Mouse (Mus musculus): Measurements from ENCODE around the gene Tnr. TPM values are rescaled to one million over a fixed set of nuclear protein-coding genes. Genes with fewer than 3 reads are reported as not detected.

Tnr gene
- polyA plus RNA-seq, 1 experiment from 2014 or later = not detected

DNA sequence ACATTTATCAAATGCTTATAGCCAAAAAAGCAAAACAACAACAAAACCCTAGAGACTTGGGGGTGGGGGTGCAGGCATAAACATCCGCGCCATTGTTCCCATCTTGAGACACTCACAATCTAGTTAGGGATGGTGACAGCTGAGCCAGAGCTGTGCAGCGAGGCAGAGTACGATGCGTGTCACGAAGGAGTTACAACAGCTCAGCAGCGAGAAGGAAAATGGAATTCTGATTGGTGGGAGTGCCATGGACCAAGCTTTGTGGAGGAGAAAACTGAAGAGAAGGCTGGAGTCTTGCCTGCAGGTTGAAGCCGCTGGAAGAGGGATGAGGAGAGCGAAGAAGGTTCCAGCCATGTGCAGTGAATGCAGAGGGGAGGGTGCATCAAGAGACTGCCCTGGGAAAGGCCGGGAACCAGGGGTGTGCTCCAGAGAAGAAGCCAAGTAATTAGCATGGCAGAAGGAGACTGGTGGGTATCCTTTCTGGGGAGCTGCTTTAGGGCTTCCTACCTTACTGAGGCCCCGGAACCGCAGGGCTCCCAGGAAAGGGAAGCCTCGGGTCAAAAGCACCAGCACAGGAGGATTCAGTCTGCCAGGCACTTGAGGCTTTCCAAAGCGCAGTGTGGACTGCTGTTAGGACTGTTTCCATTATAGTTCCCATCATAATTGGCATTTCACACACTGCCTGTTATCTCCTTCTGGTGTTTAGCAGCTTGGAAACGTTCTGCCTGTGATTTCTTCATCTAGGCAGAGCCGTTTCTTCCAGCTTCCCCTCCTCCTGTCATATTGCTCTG lies 91.3 kb downstream of the Tnr start:
- no peaks in the 10 kb centered on the region for H3K27me3 ChIP-seq (ENCODE audit: low read depth, poor library complexity, severe bottlenecking)
- H3K9me3 ChIP-seq (replicated peaks) = no peaks in the 10 kb centered on the region
- H3K4me3 ChIP-seq = no peak overlapping the region
- no peak overlapping the region for H3K27ac ChIP-seq
- H3K4me1 ChIP-seq = no peaks in the 10 kb centered on the region
- H3K36me3 ChIP-seq = no peaks in the 10 kb centered on the region
- WGBS = 71% methylated on average over 16 of the region's 16 CpGs
- no peak for DNase-seq (ENCODE audit: low spot score)

DNA sequence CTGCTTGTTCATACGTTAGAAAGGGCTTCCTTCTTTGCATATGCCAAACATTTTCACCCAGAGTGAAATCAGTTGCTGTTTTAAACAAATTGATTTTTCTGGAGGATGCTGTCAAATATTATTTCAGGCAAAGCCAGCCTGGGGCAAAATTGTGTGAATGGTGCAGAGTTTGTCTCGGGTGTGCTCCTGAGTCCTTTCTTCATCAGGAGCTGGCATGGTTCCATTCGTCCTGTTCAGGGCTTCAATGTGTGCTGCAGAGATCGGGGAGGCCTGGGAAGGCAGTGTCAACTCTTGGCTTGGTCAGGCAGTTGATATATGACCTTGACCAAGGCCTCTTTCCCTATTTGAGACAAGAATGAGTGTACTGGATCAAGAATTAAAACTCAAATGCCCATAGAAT lies 92.1 kb downstream of the Tnr start:
- H3K4me3 ChIP-seq = no peak overlapping the region
- 87% methylated on average over 4 of the region's 4 CpGs for WGBS
- no peaks in the 10 kb centered on the region for H3K4me1 ChIP-seq
- DNase-seq (ENCODE audit: low spot score) = no peak
- H3K9me3 ChIP-seq (replicated peaks) = no peaks in the 10 kb centered on the region
- no peaks in the 10 kb centered on the region for H3K27me3 ChIP-seq (ENCODE audit: low read depth, poor library complexity, severe bottlenecking)
- H3K27ac ChIP-seq = no peak overlapping the region
- H3K36me3 ChIP-seq = no peaks in the 10 kb centered on the region

GRCm38 (mm10) chr1:159619205-159619604 lies 95.6 kb downstream of the Tnr start:
- Histone ChIP-seq H3K27me3 (ENCODE audit: low read depth, poor library complexity, severe bottlenecking) (no peaks in the 10 kb centered on the region), H3K9me3 (replicated peaks) (no peaks in the 10 kb centered on the region), H3K36me3 (no peaks in the 10 kb centered on the region), H3K4me1 (no peaks in the 10 kb centered on the region), H3K27ac (no peak overlapping the region), H3K4me3 (no peak overlapping the region)
- WGBS = 85% methylated on average over 2 of the region's 2 CpGs
- DNase-seq (ENCODE audit: low spot score) = no peak

- Histone ChIP-seq H3K27me3 (ENCODE audit: low read depth, poor library complexity, severe bottlenecking) (no peaks in the 10 kb centered on the region), H3K4me3 (no peak overlapping the region), H3K27ac (no peak overlapping the region), H3K36me3 (no peaks in the 10 kb centered on the region), H3K9me3 (replicated peaks) (no peaks in the 10 kb centered on the region), H3K4me1 (no peaks in the 10 kb centered on the region)
- no peak for DNase-seq (ENCODE audit: low spot score)
- 60% methylated on average over 1 of the region's 1 CpGs for WGBS
These were observed 97.8 kb downstream of the Tnr start for GRCm38 (mm10) chr1:159621321-159621720.

GRCm38 (mm10) chr1:159629119-159629518 lies 105.5 kb downstream of the Tnr start:
- H3K27me3 ChIP-seq (ENCODE audit: low read depth, poor library complexity, severe bottlenecking) = no peaks in the 10 kb centered on the region
- H3K27ac ChIP-seq = no peak overlapping the region
- H3K9me3 ChIP-seq (replicated peaks) = no peaks in the 10 kb centered on the region
- H3K4me3 ChIP-seq = no peak overlapping the region
- no peaks in the 10 kb centered on the region for H3K4me1 ChIP-seq
- no peak for DNase-seq (ENCODE audit: low spot score)
- WGBS = 84% methylated on average over 3 of the region's 3 CpGs
- no peaks in the 10 kb centered on the region for H3K36me3 ChIP-seq

DNA sequence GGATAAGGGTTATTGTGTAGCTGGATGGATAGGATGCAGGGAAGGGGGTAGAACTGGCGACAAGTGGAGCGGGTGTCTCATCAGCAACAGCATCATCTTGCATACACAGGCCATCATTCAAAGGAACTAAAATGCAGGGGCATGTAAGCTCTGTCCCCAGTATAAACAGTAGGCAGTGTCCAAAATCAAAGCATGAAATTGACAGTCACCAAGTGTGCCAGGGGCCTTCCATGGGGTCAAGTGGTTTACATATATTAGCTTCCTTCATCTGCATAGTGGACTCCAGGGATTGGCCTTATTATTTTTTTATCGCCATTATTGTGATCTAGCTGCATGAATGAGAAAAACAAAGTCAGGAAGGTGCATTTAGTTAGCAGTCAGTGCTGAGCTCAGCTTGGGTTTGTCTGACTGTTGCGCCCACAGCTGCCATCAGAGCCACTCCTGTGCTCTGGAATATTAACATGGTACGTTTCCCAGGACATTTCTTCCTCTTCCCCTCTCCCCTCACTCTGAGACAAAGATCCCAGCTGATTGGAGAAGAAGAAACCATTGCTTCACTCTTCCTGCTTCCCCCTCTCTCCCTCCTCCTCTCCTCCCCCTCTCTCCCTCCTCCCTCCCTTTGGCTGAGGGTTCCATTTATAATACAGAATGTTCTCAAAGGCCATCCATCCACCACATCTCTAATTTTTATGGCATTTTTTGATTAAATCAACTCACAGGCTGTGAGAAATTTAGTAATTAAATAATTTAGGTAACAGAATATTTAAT lies 106.4 kb downstream of the Tnr start:
- H3K9me3 ChIP-seq (replicated peaks) = no peaks in the 10 kb centered on the region
- DNase-seq (ENCODE audit: low spot score) = no peak
- H3K4me3 ChIP-seq = no peak overlapping the region
- 77% methylated on average over 5 of the region's 5 CpGs for WGBS
- no peak overlapping the region for H3K27ac ChIP-seq
- H3K36me3 ChIP-seq = no peaks in the 10 kb centered on the region
- H3K27me3 ChIP-seq (ENCODE audit: low read depth, poor library complexity, severe bottlenecking) = no peaks in the 10 kb centered on the region
- H3K4me1 ChIP-seq = no peaks in the 10 kb centered on the region

DNA sequence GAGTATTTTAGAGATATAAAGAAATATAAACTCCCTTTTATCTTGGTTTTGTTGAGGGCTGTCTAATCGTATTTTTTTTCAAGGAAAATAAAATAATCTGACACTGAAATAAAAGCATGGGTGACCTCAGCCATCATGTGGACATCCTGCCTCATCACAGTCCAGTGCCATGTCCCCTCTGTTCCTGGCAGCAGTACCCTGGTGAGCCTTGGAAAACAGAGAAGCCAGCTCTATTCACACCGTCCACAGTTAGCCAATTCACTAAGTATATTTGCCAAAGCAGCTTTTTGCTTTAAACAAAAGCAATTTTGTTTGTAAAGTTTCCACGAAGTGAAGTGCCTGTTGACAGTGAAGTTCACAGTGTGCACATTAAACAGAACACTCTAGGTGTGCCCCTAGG lies 109.0 kb downstream of the Tnr start:
- 83% methylated on average over 3 of the region's 3 CpGs for WGBS
- H3K27ac ChIP-seq = no peak overlapping the region
- no peak for DNase-seq (ENCODE audit: low spot score)
- no peaks in the 10 kb centered on the region for H3K4me1 ChIP-seq
- H3K9me3 ChIP-seq (replicated peaks) = no peaks in the 10 kb centered on the region
- no peaks in the 10 kb centered on the region for H3K27me3 ChIP-seq (ENCODE audit: low read depth, poor library complexity, severe bottlenecking)
- no peak overlapping the region for H3K4me3 ChIP-seq
- no peaks in the 10 kb centered on the region for H3K36me3 ChIP-seq

DNA sequence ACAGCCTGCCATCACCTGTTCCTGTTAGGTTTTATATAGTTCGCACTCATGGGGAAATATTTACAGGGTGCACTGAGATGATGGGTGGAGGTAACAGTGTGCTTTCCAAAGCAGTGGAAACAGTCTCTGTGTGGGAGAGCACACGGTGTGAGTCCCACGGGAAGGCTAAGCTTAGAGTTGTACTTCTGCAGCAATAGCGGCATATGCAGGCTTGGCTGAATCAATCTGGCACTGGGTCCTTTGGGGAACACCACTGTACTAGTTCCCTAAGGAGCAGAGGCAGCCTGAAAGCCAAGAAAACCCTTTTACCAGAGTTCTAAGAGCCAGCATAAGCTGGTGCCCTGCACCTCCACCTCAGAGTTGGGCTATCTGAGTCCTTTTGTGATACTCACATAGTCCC lies 115.8 kb downstream of the Tnr start:
- H3K27ac ChIP-seq = no peak overlapping the region
- H3K36me3 ChIP-seq = no peaks in the 10 kb centered on the region
- DNase-seq (ENCODE audit: low spot score) = no peak
- H3K27me3 ChIP-seq (ENCODE audit: low read depth, poor library complexity, severe bottlenecking) = no peaks in the 10 kb centered on the region
- no peaks in the 10 kb centered on the region for H3K4me1 ChIP-seq
- no peaks in the 10 kb centered on the region for H3K9me3 ChIP-seq (replicated peaks)
- H3K4me3 ChIP-seq = no peak overlapping the region
- WGBS = 92% methylated on average over 4 of the region's 4 CpGs

GRCm38 (mm10) chr1:159645719-159646118 lies 122.2 kb downstream of the Tnr start:
- no peaks in the 10 kb centered on the region for H3K9me3 ChIP-seq (replicated peaks)
- no peaks in the 10 kb centered on the region for H3K27me3 ChIP-seq (ENCODE audit: low read depth, poor library complexity, severe bottlenecking)
- H3K4me3 ChIP-seq = no peak overlapping the region
- H3K27ac ChIP-seq = no peak overlapping the region
- no peaks in the 10 kb centered on the region for H3K36me3 ChIP-seq
- no peaks in the 10 kb centered on the region for H3K4me1 ChIP-seq
- WGBS = 95% methylated on average over 4 of the region's 4 CpGs
- DNase-seq (ENCODE audit: low spot score) = no peak

DNA sequence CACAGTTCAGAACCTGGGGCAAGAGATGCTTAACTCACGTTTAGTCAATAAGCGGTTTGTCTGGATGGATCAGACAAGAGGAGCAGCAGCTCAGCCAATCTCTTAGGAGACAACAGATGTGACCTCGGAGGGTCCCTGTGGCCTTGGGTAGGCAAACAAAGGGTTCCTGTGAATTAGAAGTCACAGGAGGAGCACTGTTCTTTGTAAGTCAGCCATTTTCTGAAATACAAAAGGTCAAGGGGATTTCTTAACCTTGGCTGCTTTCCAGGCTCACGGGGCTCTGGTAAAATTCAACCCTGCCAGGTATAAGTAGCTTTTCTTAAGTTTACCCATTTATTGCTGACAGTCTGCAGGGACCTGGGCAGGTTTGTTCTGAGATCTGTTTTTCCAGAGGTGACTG lies 126.9 kb downstream of the Tnr start:
- Histone ChIP-seq H3K27me3 (ENCODE audit: low read depth, poor library complexity, severe bottlenecking) (no peaks in the 10 kb centered on the region), H3K4me3 (no peak overlapping the region), H3K9me3 (replicated peaks) (no peaks in the 10 kb centered on the region), H3K36me3 (no peaks in the 10 kb centered on the region), H3K4me1 (no peaks in the 10 kb centered on the region), H3K27ac (no peak overlapping the region)
- 69% methylated on average over 4 of the region's 4 CpGs for WGBS
- DNase-seq (ENCODE audit: low spot score) = no peak

- Histone ChIP-seq H3K36me3 (no peaks in the 10 kb centered on the region), H3K4me1 (peaks cover 27% of the 10 kb centered on the region), H3K9me3 (replicated peaks) (no peaks in the 10 kb centered on the region), H3K27ac (no peak overlapping the region), H3K4me3 (no peak overlapping the region), H3K27me3 (ENCODE audit: low read depth, poor library complexity, severe bottlenecking) (no peaks in the 10 kb centered on the region)
- WGBS = 90% methylated on average over 3 of the region's 3 CpGs
- DNase-seq (ENCODE audit: low spot score) = no peak
These were observed 131.7 kb downstream of the Tnr start for GRCm38 (mm10) chr1:159655241-159655640.

- Histone ChIP-seq H3K36me3 (no peaks in the 10 kb centered on the region), H3K9me3 (replicated peaks) (no peaks in the 10 kb centered on the region), H3K27ac (peak overlapping the region; percentile 69), H3K4me3 (peak overlapping the region; percentile 27; the same call in 1 of the 2 replicates), H3K27me3 (ENCODE audit: low read depth, poor library complexity, severe bottlenecking) (no peaks in the 10 kb centered on the region), H3K4me1 (peaks cover 35% of the 10 kb centered on the region)
- peak; percentile 41 for DNase-seq (ENCODE audit: low spot score)
- 29% methylated on average over 11 of the region's 11 CpGs for WGBS
These were observed 134.4 kb downstream of the Tnr start for GRCm38 (mm10) chr1:159657856-159658542.
